Mouse (Mus musculus) erythroblast, adult 5-6 weeks (primary cell): ENCODE results near the gene Eda. TPM values are rescaled to one million over a fixed set of nuclear protein-coding genes. Genes with fewer than 3 reads are reported as not detected.
A peak's percentile ranks its signal among the peaks of the same experiment; 100 is the strongest.

ENCODE experiments used
- ATAC-seq: replicated peaks from 2 replicates; pipeline ENCODE4 v1.8.0; 2016; ENCODE audit warnings: moderate number of reproducible peaks, mild to moderate bottlenecking, moderate TSS enrichment, inconsistent platforms; ENCODE audit not compliant: poor library complexity, low FRiP score, severe bottlenecking
- total RNA-seq, 2 experiments: library from RNA; stranded (forward) in 1 of 2; stranded (reverse) in 1 of 2; fragments of 150-400 nt in 1 of 2; fragments of 200-764, 138-1000 nt in 1 of 2; gene quantifications; 2 replicates each; pipeline versions ENCODE4 v1.2.3 to v1.2.4; 2015 to 2017; ENCODE audit warnings: low replicate concordance in 2 of 2

Gene Eda
- total RNA-seq (2015; ENCODE audit: low replicate concordance) (not detected in 2 replicates), total RNA-seq (2017; ENCODE audit: low replicate concordance) (0.26 TPM in 1 of 2 replicates, not detected in the other)

DNA sequence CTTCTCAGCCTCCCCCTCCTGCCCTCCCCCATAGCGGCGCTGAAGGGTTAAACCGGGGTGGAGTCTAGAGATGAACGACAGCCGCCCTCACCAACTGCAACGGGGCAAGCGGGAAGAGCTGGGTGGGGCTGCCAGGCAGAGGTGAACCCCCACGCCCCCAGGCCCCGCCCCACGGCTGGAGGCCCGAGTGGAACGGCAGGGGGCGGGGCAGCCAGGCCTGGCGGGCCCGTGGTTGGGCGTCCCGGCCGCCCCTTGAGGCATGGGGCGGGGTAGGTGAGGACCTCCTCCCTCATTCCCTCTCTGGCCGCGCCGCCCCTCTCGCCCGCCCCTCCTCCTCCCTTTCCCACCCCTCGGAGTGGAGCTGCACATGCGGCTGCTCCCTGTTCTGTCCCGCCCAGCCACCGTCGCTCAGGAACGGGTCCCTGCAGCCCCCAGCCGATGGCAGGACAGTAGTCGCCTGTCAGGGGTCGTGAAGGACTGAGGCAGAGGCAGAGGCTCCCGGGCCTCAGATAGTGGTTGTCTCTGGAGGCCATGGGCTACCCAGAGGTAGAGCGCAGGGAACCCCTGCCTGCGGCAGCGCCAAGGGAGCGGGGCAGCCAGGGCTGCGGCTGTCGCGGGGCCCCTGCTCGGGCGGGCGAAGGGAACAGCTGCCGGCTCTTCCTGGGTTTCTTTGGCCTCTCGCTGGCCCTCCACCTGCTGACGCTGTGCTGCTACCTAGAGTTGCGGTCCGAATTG is at the start of gene Eda:
TSS of gene Eda (plus strand) at position 357 of the 735 bp plus-strand sequence.
- ATAC-seq: peak; percentile 77

DNA sequence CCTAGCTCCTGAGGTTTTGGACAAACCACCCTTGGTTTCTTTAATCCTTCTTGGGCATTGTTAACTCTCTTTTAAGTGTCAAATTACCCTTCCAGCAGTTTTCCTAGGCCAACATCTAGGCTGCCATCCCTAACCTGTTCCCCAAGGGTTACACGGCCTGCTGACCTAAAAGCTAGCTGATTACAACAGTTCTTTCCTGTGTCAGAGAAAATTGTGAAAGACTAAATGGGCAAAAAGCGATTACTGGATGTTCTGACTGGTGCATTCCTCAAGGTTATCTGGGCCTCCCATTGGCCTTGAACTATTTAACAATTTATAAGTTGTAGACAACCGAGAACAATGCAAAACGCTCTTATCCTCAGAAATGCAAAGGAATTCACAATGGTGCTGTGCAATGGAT is 14.4 kb upstream of the Eda start:
- no peak for ATAC-seq

DNA sequence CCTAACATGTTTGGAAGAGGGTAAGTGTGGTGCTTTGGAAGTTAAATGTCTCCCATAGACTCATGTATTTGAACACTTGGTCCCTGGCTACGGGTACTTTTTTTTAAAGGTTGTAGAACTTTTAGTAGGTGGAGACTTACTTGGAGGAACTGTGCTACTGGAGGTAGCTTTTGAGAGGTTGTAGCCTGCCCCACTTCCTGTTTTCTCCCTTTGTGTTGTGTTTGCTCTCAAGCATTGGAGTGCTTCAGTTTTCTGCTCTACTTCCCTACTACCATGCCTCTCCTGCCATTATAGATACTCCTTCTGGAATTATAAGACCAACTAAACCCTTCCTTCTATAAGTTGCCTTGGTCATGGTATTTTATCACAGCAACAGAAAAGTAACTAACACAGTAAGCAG is 5.3 kb upstream of the Eda start:
- no peak for ATAC-seq

DNA sequence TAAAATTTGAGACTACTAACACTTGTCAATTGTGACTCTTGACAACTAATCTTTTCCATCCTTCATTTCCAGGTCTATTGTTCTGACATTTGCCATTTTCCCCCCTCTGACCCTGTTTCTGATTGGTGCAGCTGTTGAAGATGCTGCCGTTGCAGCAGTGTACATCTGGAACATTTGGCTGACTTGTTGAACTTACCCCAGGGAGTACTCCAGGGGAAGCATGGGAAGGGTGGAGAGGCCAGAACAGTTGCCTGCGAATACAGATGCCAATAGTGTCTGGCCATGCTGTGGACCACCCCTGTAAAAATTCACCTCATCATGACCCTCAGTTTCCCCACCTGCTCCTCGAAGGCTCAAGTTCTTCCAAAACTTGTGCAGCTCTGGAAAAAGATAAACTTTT is 1.0 kb upstream of the Eda start:
- no peak for ATAC-seq

DNA sequence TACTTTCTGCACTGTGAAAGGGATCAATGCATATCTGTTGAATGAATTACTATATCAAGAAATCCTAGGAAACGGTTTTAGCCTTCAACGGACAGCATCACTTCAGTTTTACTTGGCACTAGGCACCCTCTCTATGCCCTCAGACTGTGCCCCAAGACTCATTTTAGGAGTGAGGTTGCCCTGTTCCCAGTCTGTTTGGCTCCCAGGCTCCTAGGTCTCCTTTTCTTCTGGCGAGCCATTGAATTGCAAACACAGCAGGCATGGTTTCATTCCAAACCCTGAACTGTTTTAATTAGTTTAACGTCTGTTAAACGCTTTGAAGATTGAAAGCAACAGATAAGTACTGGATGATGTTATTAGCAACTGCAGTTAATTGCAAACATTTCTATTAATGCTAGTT is 603 bp upstream of the Eda start:
- ATAC-seq: no peak

DNA sequence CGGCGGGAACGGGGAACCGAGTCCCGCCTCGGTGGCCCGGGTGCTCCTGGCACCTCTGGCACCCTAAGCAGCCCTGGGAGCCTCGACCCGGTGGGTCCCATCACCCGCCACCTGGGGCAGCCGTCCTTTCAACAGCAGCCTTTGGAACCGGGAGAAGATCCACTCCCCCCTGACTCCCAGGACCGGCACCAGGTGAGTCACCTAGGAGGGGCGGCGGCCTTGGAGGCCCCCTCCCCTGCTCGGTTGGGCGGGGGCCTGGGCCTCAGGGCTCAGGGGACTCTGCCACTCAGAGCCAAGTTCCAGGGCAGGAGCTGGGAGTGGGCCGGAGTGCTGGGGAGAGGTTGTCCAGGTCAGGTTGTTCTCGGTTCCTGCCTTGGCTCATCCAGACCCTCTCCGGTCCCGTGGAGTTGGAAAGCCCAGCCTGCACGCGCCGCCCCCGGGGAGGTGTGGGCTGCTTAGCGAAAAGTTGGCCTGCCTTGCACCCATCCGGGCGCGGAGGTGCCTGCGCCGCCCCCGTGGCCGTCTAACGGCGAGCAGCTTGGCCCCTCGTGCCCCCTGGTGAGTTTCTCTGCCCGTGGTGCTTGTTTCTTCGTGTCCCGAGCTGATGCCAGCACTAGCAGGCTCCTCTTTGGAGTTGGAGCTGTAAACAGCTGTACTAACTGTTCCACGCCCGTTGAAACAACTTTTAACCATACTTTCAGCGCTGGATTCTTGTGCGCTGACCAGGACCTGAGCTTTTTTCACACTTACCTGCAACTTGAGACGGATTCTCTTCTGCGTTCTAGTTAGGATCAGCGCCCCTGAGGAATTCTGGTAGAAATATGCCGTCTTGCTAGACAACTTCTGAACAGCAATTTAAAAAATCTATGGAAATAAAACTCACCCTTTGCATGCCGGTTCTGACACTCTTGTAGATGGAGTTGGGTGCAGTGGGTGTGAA is 849 bp downstream of the Eda start:
- ATAC-seq: no peak

DNA sequence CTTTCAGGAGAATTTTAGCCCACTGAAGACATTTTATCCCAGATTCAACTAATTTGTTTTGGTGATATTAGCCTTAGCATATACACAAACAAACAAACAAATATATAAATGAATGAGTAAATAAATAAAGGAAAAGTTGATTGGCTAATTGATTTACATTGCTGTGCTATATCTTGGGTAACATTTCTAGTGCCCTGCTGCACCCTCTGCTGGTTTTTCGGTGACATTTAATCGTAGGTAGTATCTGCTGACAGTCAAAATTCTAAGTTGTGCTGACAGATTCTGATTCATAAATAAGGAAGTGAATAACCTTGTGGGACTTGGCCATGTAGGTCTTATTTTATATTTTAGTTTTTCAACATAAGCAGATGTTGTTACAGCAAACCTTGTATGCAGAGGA is 2.9 kb downstream of the Eda start:
- ATAC-seq: no peak

DNA sequence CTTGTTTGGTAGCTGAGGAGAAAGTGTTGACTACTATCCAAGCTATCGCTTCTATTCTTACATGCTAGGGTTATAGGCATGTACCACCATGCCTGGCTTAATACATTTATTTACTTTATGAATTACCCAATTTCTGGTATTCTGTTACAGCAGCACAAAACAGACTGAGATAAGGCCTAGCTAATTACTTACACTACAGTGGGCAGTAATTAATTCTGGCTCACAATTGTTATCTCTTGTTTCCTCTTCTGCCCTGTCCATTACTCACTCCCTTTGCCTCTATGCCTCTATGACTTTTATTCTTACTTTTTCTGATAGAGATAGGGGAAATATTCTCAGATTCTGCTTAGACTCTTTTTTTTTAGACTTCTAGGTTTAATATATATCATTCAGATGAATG is 18.0 kb downstream of the Eda start:
- ATAC-seq: no peak

DNA sequence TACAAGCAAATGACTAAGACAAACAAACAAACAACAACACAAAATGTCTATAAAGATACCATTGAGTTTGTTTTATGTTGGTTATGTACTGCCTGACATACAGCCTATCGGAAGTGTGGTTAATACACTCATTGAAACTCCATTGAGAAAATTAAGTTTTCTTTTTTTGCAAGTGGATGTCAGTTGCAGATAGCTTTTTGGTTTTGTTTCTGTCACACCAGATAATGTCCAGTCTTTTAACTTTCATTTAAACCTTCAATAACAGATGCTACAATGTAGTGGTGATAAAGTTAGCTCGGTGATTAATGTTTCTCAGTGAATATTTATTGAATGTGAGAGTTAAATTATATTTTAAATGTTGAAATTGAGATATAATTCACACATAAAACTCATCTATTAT is 23.9 kb downstream of the Eda start:
- ATAC-seq: no peak

DNA sequence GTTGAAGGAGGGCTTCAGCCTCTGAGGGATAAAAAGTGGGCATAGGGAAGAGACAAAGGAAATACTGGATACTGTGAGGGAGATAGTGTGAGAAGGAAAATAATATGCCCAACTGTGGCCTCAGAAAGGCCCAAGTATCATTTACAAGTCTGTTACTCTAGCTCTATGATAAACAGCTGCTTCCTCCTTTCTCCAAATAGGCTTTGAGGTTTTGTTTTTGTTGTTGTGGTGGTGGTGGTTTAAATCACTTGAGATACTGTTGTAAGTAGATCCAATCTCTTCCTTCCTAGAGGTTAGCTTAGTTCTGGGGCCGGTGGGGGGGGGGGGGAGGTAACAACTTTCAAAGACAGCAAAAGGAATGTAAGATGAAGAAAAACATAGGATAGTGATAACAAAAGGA is 143.0 kb downstream of the Eda start:
- no peak for ATAC-seq

DNA sequence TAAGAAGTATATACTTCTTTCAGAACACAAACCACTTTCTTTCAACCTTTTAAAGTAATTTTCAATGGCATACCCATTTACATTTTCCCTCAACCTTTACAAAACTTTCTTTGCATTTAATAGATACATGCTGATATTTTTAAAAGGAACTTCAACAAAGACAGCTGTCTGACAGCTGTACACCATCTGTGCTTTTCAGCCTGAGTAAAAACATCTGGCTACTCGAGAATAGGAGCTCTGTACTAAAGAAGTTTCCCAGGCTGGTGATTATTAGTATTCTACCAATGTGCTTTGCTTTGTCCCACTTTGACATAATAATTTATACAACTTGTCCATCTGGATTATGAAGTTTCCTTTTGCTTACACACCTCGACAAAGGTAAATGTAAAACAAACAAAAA is 219.9 kb downstream of the Eda start:
- no peak for ATAC-seq

DNA sequence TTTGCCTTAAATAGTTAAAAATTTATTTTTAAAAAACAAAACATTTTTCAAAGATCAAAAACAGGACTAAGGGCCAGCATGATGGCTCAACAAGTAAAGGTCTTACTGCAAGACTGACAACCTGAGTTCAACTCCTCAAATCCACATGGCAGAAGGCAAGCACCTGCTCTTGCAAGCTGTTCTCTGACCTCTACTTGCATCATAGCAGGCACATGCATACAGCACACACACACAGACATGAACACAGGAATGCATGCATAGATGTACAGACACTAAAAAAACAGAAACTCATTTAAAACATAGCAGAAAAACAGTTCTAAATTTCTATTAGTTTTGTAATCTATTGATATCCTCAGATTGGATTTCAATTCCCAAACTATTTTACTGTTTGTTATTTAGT is 338.2 kb downstream of the Eda start:
- ATAC-seq: no peak

DNA sequence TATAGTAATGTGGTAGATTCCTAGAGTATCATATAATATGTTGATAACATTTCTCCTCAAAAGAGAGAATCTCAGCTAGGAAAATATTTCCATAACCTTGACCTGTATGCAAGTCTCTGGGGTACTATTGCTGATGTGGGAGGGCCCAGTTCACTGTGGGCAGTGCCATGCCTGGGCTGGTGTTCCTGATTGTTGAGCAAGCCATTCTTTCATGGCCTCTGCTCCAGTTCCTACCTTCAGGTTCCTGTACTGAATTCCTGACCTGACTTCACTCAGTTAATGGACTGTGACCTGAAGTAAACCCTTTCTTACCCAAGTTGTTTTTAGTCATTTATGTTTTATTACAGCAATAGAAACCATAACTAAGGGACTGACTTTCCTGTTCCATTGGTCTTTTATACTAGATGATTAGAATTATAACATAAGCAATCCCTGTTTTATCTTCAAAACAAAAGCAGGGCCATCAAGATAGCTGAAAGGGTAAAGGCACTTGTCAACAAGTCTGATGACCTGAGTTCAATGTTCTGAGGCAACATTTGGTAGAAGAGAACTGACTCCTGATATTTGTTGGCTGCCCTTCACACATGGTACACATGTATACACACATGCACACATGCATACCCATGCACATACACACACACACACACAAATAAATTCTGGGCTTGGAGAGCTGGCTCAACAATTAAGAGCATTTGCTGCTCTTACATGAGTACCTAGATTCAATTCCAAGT is 338.9 kb downstream of the Eda start:
- ATAC-seq: no peak

DNA sequence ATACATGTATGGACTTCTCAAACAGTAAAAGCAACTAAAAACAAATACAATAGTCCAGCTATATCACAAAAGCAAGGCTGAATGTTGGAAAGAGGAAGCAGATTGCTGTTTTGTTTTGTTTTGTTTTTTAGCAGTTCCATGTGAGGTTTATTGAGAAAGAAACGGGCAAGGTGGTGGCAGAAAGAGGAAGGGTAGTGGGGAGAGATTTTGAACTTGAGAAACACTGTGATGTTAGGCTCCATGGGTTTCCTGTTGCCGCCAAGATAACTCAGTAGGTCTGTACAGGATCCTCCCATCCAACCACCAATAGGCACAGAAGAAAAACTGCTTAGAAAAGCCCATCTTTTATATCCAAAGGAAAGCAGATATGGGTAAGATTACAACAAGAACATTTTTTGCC is 365.3 kb downstream of the Eda start:
- ATAC-seq: no peak

DNA sequence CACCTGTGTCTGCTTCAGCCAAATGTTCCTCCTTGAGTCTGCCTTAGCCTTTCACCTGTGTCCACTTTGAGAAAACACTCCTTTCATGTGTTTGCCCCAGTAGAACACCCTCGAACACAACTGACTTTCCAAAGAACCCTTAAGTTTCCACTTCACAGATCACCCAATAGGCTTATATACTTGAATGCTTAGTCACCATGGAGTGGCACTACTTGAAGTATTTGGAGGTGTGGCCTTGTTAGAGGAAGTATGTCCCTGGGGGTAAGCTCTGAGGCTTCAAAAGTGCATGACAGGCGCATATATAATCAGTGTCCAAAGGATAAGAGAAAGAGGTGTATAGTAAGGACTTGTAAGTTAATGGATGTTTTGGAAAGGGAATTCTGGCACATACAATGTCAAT is 369.0 kb downstream of the Eda start:
- no peak for ATAC-seq

DNA sequence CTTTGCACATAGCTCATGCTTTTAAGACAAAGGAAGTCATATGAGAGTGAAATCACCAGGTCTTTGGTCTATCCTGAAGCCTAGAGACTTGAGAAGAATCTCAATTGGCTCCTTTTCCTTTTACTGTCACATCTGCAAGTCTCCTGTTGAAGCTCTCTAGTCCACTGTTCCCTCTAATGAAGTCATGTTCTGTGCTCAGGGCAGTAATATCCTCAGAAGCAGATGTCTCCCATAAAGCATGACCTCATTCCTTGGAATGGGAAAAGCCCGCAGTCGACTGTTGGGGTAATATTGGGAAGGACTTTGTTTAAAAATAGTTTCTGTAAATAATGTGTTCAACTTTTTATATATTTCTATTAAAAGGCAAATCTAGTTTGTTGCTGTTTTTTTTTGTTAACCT is 381.6 kb downstream of the Eda start:
- no peak for ATAC-seq

DNA sequence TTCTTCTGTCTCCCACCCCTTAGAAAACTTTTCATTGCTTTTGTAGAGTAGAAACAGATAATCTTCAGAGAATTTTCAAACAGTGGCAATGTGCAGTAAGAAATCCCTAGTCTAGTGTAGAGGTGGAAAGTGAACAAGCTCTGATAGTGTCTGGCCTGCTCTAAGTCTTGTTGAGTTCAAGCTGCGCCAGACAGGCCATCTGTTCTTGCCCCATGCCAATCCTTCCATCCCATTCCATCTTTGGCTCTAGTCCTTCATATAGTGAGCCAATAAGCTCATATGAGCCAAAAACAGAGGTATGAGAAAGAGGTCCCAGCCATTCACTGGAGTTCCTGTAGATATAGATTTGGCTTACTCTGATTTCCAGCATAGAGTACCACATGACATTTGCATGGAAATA is 414.5 kb downstream of the Eda start:
- no peak for ATAC-seq

DNA sequence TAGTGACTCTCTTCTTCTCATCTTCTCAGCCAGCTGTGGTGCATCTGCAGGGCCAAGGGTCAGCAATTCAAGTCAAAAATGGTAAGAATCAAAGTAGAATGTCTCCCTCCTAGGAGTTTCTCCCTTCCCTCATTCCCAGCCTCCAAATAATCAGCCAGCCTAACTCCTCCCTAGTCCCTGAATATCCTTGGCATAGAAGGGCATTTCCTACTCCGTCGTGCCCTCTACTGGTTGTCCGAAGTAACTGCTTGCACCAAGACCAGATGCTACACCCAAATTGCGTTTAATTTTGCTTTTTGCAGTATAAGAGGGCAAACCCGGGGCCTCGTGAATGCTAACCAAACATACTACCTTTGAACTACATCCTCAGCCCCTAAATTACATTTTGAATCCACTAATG is 416.9 kb downstream of the Eda start:
- no peak for ATAC-seq

DNA sequence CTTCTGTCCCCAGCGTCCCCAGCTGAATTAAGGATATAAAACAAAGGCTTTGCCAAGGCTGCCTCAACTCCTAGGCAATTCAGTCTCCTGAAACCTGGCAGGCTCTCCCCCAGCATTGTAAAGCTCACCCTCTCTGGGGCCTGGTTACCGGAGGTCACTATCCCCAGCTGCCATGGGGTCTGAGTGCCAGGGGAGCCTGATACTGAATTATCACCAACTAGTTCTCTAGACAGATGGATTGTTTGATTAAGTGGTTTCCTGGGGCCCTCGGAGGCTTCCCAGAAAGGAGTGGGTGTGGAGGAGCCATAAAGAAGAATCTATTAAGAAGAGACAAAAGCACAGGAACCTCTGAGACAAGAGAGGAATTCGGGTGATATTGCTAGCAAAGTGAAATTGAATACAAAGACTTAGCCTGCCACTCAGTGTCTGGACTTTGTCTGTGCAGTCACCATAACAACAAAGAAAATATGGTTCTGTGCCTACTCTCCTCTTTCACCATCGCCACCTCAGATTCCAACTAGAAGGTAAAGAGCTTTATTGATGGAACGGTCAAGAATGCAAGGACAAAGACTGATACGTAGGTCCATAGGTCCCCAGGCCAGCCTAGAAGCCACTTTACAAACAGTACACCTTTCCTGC is 418.9 kb downstream of the Eda start:
- ATAC-seq: no peak

DNA sequence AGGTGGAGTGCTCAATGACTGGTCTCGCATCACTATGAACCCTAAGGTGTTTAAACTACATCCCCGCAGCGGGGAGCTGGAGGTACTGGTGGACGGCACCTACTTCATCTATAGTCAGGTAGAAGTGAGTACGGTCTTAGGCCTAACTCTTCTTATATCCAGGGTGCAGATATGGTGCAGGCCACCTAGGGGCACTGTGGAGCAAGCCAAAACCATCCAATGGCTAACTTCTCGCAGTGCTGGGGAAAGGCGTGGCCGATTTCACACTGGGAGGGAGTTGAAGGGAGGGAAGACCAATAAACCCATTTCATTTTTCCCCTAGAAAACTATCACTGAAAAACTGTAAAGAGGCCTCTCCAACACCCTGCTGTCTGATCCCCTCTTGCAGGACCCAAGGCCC is 419.6 kb downstream of the Eda start:
- no peak for ATAC-seq
